Mouse (Mus musculus): ENCODE results near the gene Nupl2. TPM values are rescaled to one million over a fixed set of nuclear protein-coding genes. Genes with fewer than 3 reads are reported as not detected.

Gene Nupl2
- 16.7 and 20.0 TPM in 2 replicates for polyA plus RNA-seq (2014; fragmentation: Nextera tagmentation; extraction: Ambion mirVana)

- Histone ChIP-seq H3K9ac (ENCODE audit: low read depth, low read length) (peak within 1 kb of the TSS; percentile 93), H3K4me1 (ENCODE audit: control insufficient read depth, insufficient read depth, low read length) (peaks cover 4% of the 10 kb centered on the region; the same call in 1 of the 2 replicates), H3K27ac (ENCODE audit: low read depth, low read length) (peak within 1 kb of the TSS; percentile 37; the same call in 1 of the 2 replicates), H3K36me3 (ENCODE audit: control insufficient read depth, insufficient read depth, low read length) (peaks cover 9% of the 10 kb centered on the region), H3K4me3 (ENCODE audit: low read length) (peak within 1 kb of the TSS; percentile 89), H3K4me2 (replicated peaks; ENCODE audit: low read depth, low read length) (peak within 1 kb of the TSS; percentile 79), H3K27me3 (ENCODE audit: control insufficient read depth, insufficient read depth, low read length) (no peaks in the 10 kb centered on the region), H3K9me3 (ENCODE audit: control insufficient read depth, low read length) (no peaks in the 10 kb centered on the region)
- under 1% methylated on average over 52 of the region's 52 CpGs for WGBS
- ATAC-seq (ENCODE audit: low FRiP score, low TSS enrichment), result peak; percentile 98
These were observed at the start of gene Nupl2 for GRCm38 (mm10) chr5:24164789-24165445. Gene Nupl2 (plus strand): TSS chr5:24164963.

DNA sequence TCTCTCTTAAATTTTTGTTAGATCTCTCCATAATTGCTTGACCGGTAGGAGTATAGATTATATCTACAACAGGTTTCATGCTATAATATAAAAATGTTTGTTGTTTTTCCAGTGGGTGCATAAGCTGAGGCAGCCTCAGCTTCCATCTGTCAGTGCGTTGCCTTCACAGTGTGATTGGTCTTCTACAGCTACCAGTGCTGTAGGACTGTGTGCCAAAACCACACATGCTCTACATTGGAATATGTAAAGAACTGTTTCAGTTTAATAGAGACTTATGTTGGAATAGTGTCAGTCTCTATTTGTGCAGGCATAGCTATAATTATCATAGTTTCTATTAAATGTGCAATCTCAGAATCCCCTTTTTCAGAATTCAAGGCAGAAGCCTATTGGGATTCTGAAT, 42.5 kb upstream of the Nupl2 start:
- H3K4me3 ChIP-seq (ENCODE audit: low read length), result no peak overlapping the region
- WGBS, result 98% methylated on average over 2 of the region's 2 CpGs
- no peak overlapping the region for H3K4me2 ChIP-seq (replicated peaks; ENCODE audit: low read depth, low read length)
- H3K27ac ChIP-seq (ENCODE audit: low read depth, low read length), result no peak overlapping the region
- H3K4me1 ChIP-seq (ENCODE audit: control insufficient read depth, insufficient read depth, low read length), result no peaks in the 10 kb centered on the region
- no peaks in the 10 kb centered on the region for H3K9me3 ChIP-seq (ENCODE audit: control insufficient read depth, low read length)
- no peak overlapping the region for H3K9ac ChIP-seq (ENCODE audit: low read depth, low read length)
- no peaks in the 10 kb centered on the region for H3K36me3 ChIP-seq (ENCODE audit: control insufficient read depth, insufficient read depth, low read length)
- H3K27me3 ChIP-seq (ENCODE audit: control insufficient read depth, insufficient read depth, low read length), result no peaks in the 10 kb centered on the region
- ATAC-seq (ENCODE audit: low FRiP score, low TSS enrichment), result no peak

- H3K27me3 ChIP-seq (ENCODE audit: control insufficient read depth, insufficient read depth, low read length), result no peaks in the 10 kb centered on the region
- H3K4me3 ChIP-seq (ENCODE audit: low read length), result no peak overlapping the region
- H3K4me1 ChIP-seq (ENCODE audit: control insufficient read depth, insufficient read depth, low read length), result no peaks in the 10 kb centered on the region
- H3K27ac ChIP-seq (ENCODE audit: low read depth, low read length), result no peak overlapping the region
- H3K4me2 ChIP-seq (replicated peaks; ENCODE audit: low read depth, low read length), result no peak overlapping the region
- 74% methylated on average over 1 of the region's 1 CpGs for WGBS
- ATAC-seq (ENCODE audit: low FRiP score, low TSS enrichment), result no peak
- no peaks in the 10 kb centered on the region for H3K9me3 ChIP-seq (ENCODE audit: control insufficient read depth, low read length)
- no peaks in the 10 kb centered on the region for H3K36me3 ChIP-seq (ENCODE audit: control insufficient read depth, insufficient read depth, low read length)
- no peak overlapping the region for H3K9ac ChIP-seq (ENCODE audit: low read depth, low read length)
These were observed 40.6 kb upstream of the Nupl2 start for GRCm38 (mm10) chr5:24124175-24124574.

GRCm38 (mm10) chr5:24124579-24125276, 40.0 kb upstream of the Nupl2 start:
- Histone ChIP-seq H3K9me3 (ENCODE audit: control insufficient read depth, low read length) (no peaks in the 10 kb centered on the region), H3K27ac (ENCODE audit: low read depth, low read length) (no peak overlapping the region), H3K4me1 (ENCODE audit: control insufficient read depth, insufficient read depth, low read length) (no peaks in the 10 kb centered on the region), H3K4me3 (ENCODE audit: low read length) (no peak overlapping the region), H3K9ac (ENCODE audit: low read depth, low read length) (no peak overlapping the region), H3K36me3 (ENCODE audit: control insufficient read depth, insufficient read depth, low read length) (no peaks in the 10 kb centered on the region), H3K4me2 (replicated peaks; ENCODE audit: low read depth, low read length) (no peak overlapping the region), H3K27me3 (ENCODE audit: control insufficient read depth, insufficient read depth, low read length) (no peaks in the 10 kb centered on the region)
- WGBS, result 78% methylated on average over 3 of the region's 3 CpGs
- ATAC-seq (ENCODE audit: low FRiP score, low TSS enrichment), result no peak

DNA sequence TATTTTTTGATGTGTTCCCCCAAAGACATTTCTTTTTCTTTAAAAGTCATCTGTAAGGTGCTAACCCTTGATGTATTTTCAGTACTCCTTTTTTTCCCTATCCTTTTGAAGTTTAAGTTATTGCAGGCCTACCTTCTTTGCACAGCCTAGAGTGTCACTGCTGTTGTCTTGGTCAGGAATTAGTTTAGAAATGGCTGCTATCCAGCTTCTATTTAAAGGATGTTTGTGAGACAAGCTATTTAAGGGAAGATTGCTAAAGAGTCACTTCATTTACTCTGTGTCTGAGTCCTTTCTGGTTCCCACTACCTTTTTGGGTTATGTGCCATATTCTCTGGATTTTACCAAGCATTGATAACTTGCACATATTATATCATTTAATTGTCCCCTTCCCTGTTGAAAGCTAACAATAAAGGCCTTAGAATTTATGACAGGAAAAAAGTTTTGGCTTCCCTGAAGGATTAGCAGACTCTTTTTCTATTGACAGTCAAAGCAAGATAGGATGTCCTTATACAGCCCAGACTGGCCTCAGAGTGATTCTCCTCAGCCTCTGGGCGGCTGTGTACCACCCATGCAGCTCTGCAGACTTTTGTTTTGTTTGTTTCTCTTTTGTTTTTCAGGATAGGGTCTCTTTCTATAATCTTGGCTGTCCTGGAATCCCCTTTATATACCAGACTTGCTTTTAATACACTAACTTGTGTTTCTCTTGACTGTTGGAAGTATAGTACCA, 38.7 kb upstream of the Nupl2 start:
- Histone ChIP-seq H3K36me3 (ENCODE audit: control insufficient read depth, insufficient read depth, low read length) (no peaks in the 10 kb centered on the region), H3K9ac (ENCODE audit: low read depth, low read length) (no peak overlapping the region), H3K4me2 (replicated peaks; ENCODE audit: low read depth, low read length) (no peak overlapping the region), H3K27me3 (ENCODE audit: control insufficient read depth, insufficient read depth, low read length) (no peaks in the 10 kb centered on the region), H3K27ac (ENCODE audit: low read depth, low read length) (no peak overlapping the region), H3K9me3 (ENCODE audit: control insufficient read depth, low read length) (no peaks in the 10 kb centered on the region), H3K4me3 (ENCODE audit: low read length) (no peak overlapping the region), H3K4me1 (ENCODE audit: control insufficient read depth, insufficient read depth, low read length) (no peaks in the 10 kb centered on the region)
- 71% methylated on average over 1 of the region's 1 CpGs for whole genome bisulfite sequencing
- ATAC-seq (ENCODE audit: low FRiP score, low TSS enrichment), result no peak

GRCm38 (mm10) chr5:24126967-24127366, 37.8 kb upstream of the Nupl2 start:
- Histone ChIP-seq H3K27me3 (ENCODE audit: control insufficient read depth, insufficient read depth, low read length) (no peaks in the 10 kb centered on the region), H3K36me3 (ENCODE audit: control insufficient read depth, insufficient read depth, low read length) (no peaks in the 10 kb centered on the region), H3K27ac (ENCODE audit: low read depth, low read length) (no peak overlapping the region), H3K4me2 (replicated peaks; ENCODE audit: low read depth, low read length) (no peak overlapping the region), H3K4me1 (ENCODE audit: control insufficient read depth, insufficient read depth, low read length) (no peaks in the 10 kb centered on the region), H3K9me3 (ENCODE audit: control insufficient read depth, low read length) (no peaks in the 10 kb centered on the region), H3K9ac (ENCODE audit: low read depth, low read length) (no peak overlapping the region), H3K4me3 (ENCODE audit: low read length) (no peak overlapping the region)
- no peak for ATAC-seq (ENCODE audit: low FRiP score, low TSS enrichment)
- WGBS, result 83% methylated on average over 4 of the region's 4 CpGs

- 94% methylated on average over 5 of the region's 5 CpGs for WGBS
- Histone ChIP-seq H3K36me3 (ENCODE audit: control insufficient read depth, insufficient read depth, low read length) (peaks cover 47% of the 10 kb centered on the region), H3K4me2 (replicated peaks; ENCODE audit: low read depth, low read length) (no peak overlapping the region), H3K9me3 (ENCODE audit: control insufficient read depth, low read length) (no peaks in the 10 kb centered on the region), H3K27ac (ENCODE audit: low read depth, low read length) (no peak overlapping the region), H3K4me3 (ENCODE audit: low read length) (no peak overlapping the region), H3K27me3 (ENCODE audit: control insufficient read depth, insufficient read depth, low read length) (no peaks in the 10 kb centered on the region), H3K4me1 (ENCODE audit: control insufficient read depth, insufficient read depth, low read length) (no peaks in the 10 kb centered on the region), H3K9ac (ENCODE audit: low read depth, low read length) (no peak overlapping the region)
- ATAC-seq (ENCODE audit: low FRiP score, low TSS enrichment), result no peak
These were observed 17.8 kb upstream of the Nupl2 start for GRCm38 (mm10) chr5:24146964-24147363.

- Histone ChIP-seq H3K36me3 (ENCODE audit: control insufficient read depth, insufficient read depth, low read length) (peaks cover 17% of the 10 kb centered on the region; the same call in 1 of the 2 replicates), H3K4me1 (ENCODE audit: control insufficient read depth, insufficient read depth, low read length) (no peaks in the 10 kb centered on the region), H3K4me3 (ENCODE audit: low read length) (no peak overlapping the region), H3K4me2 (replicated peaks; ENCODE audit: low read depth, low read length) (no peak overlapping the region), H3K9ac (ENCODE audit: low read depth, low read length) (no peak overlapping the region), H3K27ac (ENCODE audit: low read depth, low read length) (no peak overlapping the region), H3K27me3 (ENCODE audit: control insufficient read depth, insufficient read depth, low read length) (no peaks in the 10 kb centered on the region), H3K9me3 (ENCODE audit: control insufficient read depth, low read length) (no peaks in the 10 kb centered on the region)
- no peak for ATAC-seq (ENCODE audit: low FRiP score, low TSS enrichment)
These were observed 12.6 kb upstream of the Nupl2 start for GRCm38 (mm10) chr5:24152199-24152598.

GRCm38 (mm10) chr5:24156774-24157173, 8.0 kb upstream of the Nupl2 start:
- H3K9ac ChIP-seq (ENCODE audit: low read depth, low read length), result no peak overlapping the region
- H3K9me3 ChIP-seq (ENCODE audit: control insufficient read depth, low read length), result no peaks in the 10 kb centered on the region
- WGBS, result 92% methylated on average over 6 of the region's 6 CpGs
- ATAC-seq (ENCODE audit: low FRiP score, low TSS enrichment), result no peak
- no peaks in the 10 kb centered on the region for H3K4me1 ChIP-seq (ENCODE audit: control insufficient read depth, insufficient read depth, low read length)
- no peak overlapping the region for H3K4me3 ChIP-seq (ENCODE audit: low read length)
- no peaks in the 10 kb centered on the region for H3K27me3 ChIP-seq (ENCODE audit: control insufficient read depth, insufficient read depth, low read length)
- no peak overlapping the region for H3K27ac ChIP-seq (ENCODE audit: low read depth, low read length)
- H3K4me2 ChIP-seq (replicated peaks; ENCODE audit: low read depth, low read length), result no peak overlapping the region
- peaks cover 17% of the 10 kb centered on the region; the same call in 1 of the 2 replicates for H3K36me3 ChIP-seq (ENCODE audit: control insufficient read depth, insufficient read depth, low read length)
